Mouse (Mus musculus): Measurements from ENCODE around the gene Jazf1. TPM values are rescaled to one million over a fixed set of nuclear protein-coding genes. Genes with fewer than 3 reads are reported as not detected.

Jazf1 gene
- polyA plus RNA-seq, 1 experiment from 2014 or later = 59.3 TPM

GRCm38 (mm10) chr6:52777034-52777433 is 291.4 kb downstream of the Jazf1 start:
- WGBS = 68% methylated on average over 8 of the region's 8 CpGs
- Histone ChIP-seq H3K4me2 (ENCODE audit: low read length) (no peak overlapping the region), H3K9ac (ENCODE audit: low read depth, low read length) (no peak overlapping the region), H3K27ac (ENCODE audit: low read length) (peak overlapping the region; percentile 35; the same call in 1 of the 2 replicates), H3K9me3 (replicated peaks; ENCODE audit: control insufficient read depth, low read length, poor library complexity, severe bottlenecking) (no peaks in the 10 kb centered on the region), H3K36me3 (ENCODE audit: control insufficient read depth, insufficient read depth, low read length) (no peaks in the 10 kb centered on the region), H3K4me3 (ENCODE audit: low read depth, low read length) (no peak overlapping the region), H3K4me1 (ENCODE audit: control insufficient read depth, insufficient read depth, low read length) (no peaks in the 10 kb centered on the region; the same call in 1 of the 2 replicates), H3K27me3 (ENCODE audit: control insufficient read depth, insufficient read depth, low read depth, low read length) (no peaks in the 10 kb centered on the region)
- no peak; the same call in 1 of the 2 replicates for ATAC-seq

- Histone ChIP-seq H3K27ac (ENCODE audit: low read length) (no peak overlapping the region), H3K4me1 (ENCODE audit: control insufficient read depth, insufficient read depth, low read length) (no peaks in the 10 kb centered on the region; the same call in 1 of the 2 replicates)
- WGBS = 88% methylated on average over 8 of the region's 8 CpGs
Observed at GRCm38 (mm10) chr6:52775956-52776355, 292.5 kb downstream of the Jazf1 start.

GRCm38 (mm10) chr6:52775350-52775749 is 293.1 kb downstream of the Jazf1 start:
- Histone ChIP-seq H3K27me3 (ENCODE audit: control insufficient read depth, insufficient read depth, low read depth, low read length) (no peaks in the 10 kb centered on the region), H3K9ac (ENCODE audit: low read depth, low read length) (no peak overlapping the region), H3K4me1 (ENCODE audit: control insufficient read depth, insufficient read depth, low read length) (no peaks in the 10 kb centered on the region; the same call in 1 of the 2 replicates), H3K27ac (ENCODE audit: low read length) (no peak overlapping the region), H3K4me3 (ENCODE audit: low read depth, low read length) (no peak overlapping the region), H3K4me2 (ENCODE audit: low read length) (no peak overlapping the region), H3K9me3 (replicated peaks; ENCODE audit: control insufficient read depth, low read length, poor library complexity, severe bottlenecking) (no peaks in the 10 kb centered on the region), H3K36me3 (ENCODE audit: control insufficient read depth, insufficient read depth, low read length) (no peaks in the 10 kb centered on the region)
- 77% methylated on average over 3 of the region's 3 CpGs for WGBS
- no peak for ATAC-seq

More at GRCm38 (mm10) chr6:52775956-52776355, 292.5 kb downstream of the Jazf1 start:
- no peak overlapping the region for H3K4me2 ChIP-seq (ENCODE audit: low read length)
- H3K9ac ChIP-seq (ENCODE audit: low read depth, low read length) = no peak overlapping the region
- H3K36me3 ChIP-seq (ENCODE audit: control insufficient read depth, insufficient read depth, low read length) = no peaks in the 10 kb centered on the region
- no peaks in the 10 kb centered on the region for H3K27me3 ChIP-seq (ENCODE audit: control insufficient read depth, insufficient read depth, low read depth, low read length)
- ATAC-seq = no peak
- no peaks in the 10 kb centered on the region for H3K9me3 ChIP-seq (replicated peaks; ENCODE audit: control insufficient read depth, low read length, poor library complexity, severe bottlenecking)
- H3K4me3 ChIP-seq (ENCODE audit: low read depth, low read length) = no peak overlapping the region

GRCm38 (mm10) chr6:52773132-52773531 is 295.3 kb downstream of the Jazf1 start:
- H3K4me2 ChIP-seq (ENCODE audit: low read length) = no peak overlapping the region
- no peak for ATAC-seq
- H3K36me3 ChIP-seq (ENCODE audit: control insufficient read depth, insufficient read depth, low read length) = peaks cover 2% of the 10 kb centered on the region; the same call in 1 of the 2 replicates
- no peaks in the 10 kb centered on the region; the same call in 1 of the 2 replicates for H3K4me1 ChIP-seq (ENCODE audit: control insufficient read depth, insufficient read depth, low read length)
- H3K9me3 ChIP-seq (replicated peaks; ENCODE audit: control insufficient read depth, low read length, poor library complexity, severe bottlenecking) = no peaks in the 10 kb centered on the region
- no peak overlapping the region for H3K27ac ChIP-seq (ENCODE audit: low read length)
- WGBS = 89% methylated on average over 5 of the region's 5 CpGs
- H3K9ac ChIP-seq (ENCODE audit: low read depth, low read length) = no peak overlapping the region
- H3K4me3 ChIP-seq (ENCODE audit: low read depth, low read length) = no peak overlapping the region
- H3K27me3 ChIP-seq (ENCODE audit: control insufficient read depth, insufficient read depth, low read depth, low read length) = no peaks in the 10 kb centered on the region

- no peak overlapping the region for H3K27ac ChIP-seq (ENCODE audit: low read length)
- no peak overlapping the region for H3K4me2 ChIP-seq (ENCODE audit: low read length)
- no peak for ATAC-seq
- H3K9ac ChIP-seq (ENCODE audit: low read depth, low read length) = no peak overlapping the region
- H3K4me1 ChIP-seq (ENCODE audit: control insufficient read depth, insufficient read depth, low read length) = no peaks in the 10 kb centered on the region
- no peaks in the 10 kb centered on the region for H3K27me3 ChIP-seq (ENCODE audit: control insufficient read depth, insufficient read depth, low read depth, low read length)
- H3K9me3 ChIP-seq (replicated peaks; ENCODE audit: control insufficient read depth, low read length, poor library complexity, severe bottlenecking) = no peaks in the 10 kb centered on the region
- H3K4me3 ChIP-seq (ENCODE audit: low read depth, low read length) = no peak overlapping the region
- WGBS = 82% methylated on average over 1 of the region's 1 CpGs
- peaks cover 9% of the 10 kb centered on the region; the same call in 1 of the 2 replicates for H3K36me3 ChIP-seq (ENCODE audit: control insufficient read depth, insufficient read depth, low read length)
Observed at GRCm38 (mm10) chr6:52770789-52771188, 297.6 kb downstream of the Jazf1 start.

- WGBS = 78% methylated on average over 7 of the region's 7 CpGs
- peaks cover 9% of the 10 kb centered on the region; the same call in 1 of the 2 replicates for H3K36me3 ChIP-seq (ENCODE audit: control insufficient read depth, insufficient read depth, low read length)
- no peaks in the 10 kb centered on the region for H3K27me3 ChIP-seq (ENCODE audit: control insufficient read depth, insufficient read depth, low read depth, low read length)
- no peaks in the 10 kb centered on the region for H3K4me1 ChIP-seq (ENCODE audit: control insufficient read depth, insufficient read depth, low read length)
- no peak overlapping the region for H3K4me2 ChIP-seq (ENCODE audit: low read length)
- no peak for ATAC-seq
- no peaks in the 10 kb centered on the region for H3K9me3 ChIP-seq (replicated peaks; ENCODE audit: control insufficient read depth, low read length, poor library complexity, severe bottlenecking)
- H3K9ac ChIP-seq (ENCODE audit: low read depth, low read length) = no peak overlapping the region
- no peak overlapping the region for H3K4me3 ChIP-seq (ENCODE audit: low read depth, low read length)
- H3K27ac ChIP-seq (ENCODE audit: low read length) = no peak overlapping the region
Observed at GRCm38 (mm10) chr6:52765206-52765605, 303.2 kb downstream of the Jazf1 start.

- Histone ChIP-seq H3K36me3 (ENCODE audit: control insufficient read depth, insufficient read depth, low read length) (peaks cover 12% of the 10 kb centered on the region), H3K9ac (ENCODE audit: low read depth, low read length) (no peak overlapping the region), H3K27me3 (ENCODE audit: control insufficient read depth, insufficient read depth, low read depth, low read length) (no peaks in the 10 kb centered on the region), H3K4me1 (ENCODE audit: control insufficient read depth, insufficient read depth, low read length) (no peaks in the 10 kb centered on the region), H3K9me3 (replicated peaks; ENCODE audit: control insufficient read depth, low read length, poor library complexity, severe bottlenecking) (no peaks in the 10 kb centered on the region), H3K27ac (ENCODE audit: low read length) (no peak overlapping the region), H3K4me3 (ENCODE audit: low read depth, low read length) (no peak overlapping the region), H3K4me2 (ENCODE audit: low read length) (no peak overlapping the region)
- no peak for ATAC-seq
- 94% methylated on average over 5 of the region's 5 CpGs for WGBS
Observed at GRCm38 (mm10) chr6:52752832-52753231, 315.6 kb downstream of the Jazf1 start.

GRCm38 (mm10) chr6:52734630-52735029 is 333.8 kb downstream of the Jazf1 start:
- Histone ChIP-seq H3K9ac (ENCODE audit: low read depth, low read length) (no peak overlapping the region), H3K27ac (ENCODE audit: low read length) (no peak overlapping the region), H3K4me1 (ENCODE audit: control insufficient read depth, insufficient read depth, low read length) (no peaks in the 10 kb centered on the region), H3K36me3 (ENCODE audit: control insufficient read depth, insufficient read depth, low read length) (peaks cover 4% of the 10 kb centered on the region), H3K9me3 (replicated peaks; ENCODE audit: control insufficient read depth, low read length, poor library complexity, severe bottlenecking) (no peaks in the 10 kb centered on the region), H3K4me3 (ENCODE audit: low read depth, low read length) (no peak overlapping the region), H3K4me2 (ENCODE audit: low read length) (no peak overlapping the region), H3K27me3 (ENCODE audit: control insufficient read depth, insufficient read depth, low read depth, low read length) (no peaks in the 10 kb centered on the region)
- ATAC-seq = no peak
- WGBS = 98% methylated on average over 2 of the region's 2 CpGs

- Histone ChIP-seq H3K9me3 (replicated peaks; ENCODE audit: control insufficient read depth, low read length, poor library complexity, severe bottlenecking) (no peaks in the 10 kb centered on the region), H3K27ac (ENCODE audit: low read length) (no peak overlapping the region), H3K4me2 (ENCODE audit: low read length) (no peak overlapping the region), H3K4me3 (ENCODE audit: low read depth, low read length) (no peak overlapping the region), H3K4me1 (ENCODE audit: control insufficient read depth, insufficient read depth, low read length) (no peaks in the 10 kb centered on the region), H3K9ac (ENCODE audit: low read depth, low read length) (no peak overlapping the region), H3K27me3 (ENCODE audit: control insufficient read depth, insufficient read depth, low read depth, low read length) (no peaks in the 10 kb centered on the region), H3K36me3 (ENCODE audit: control insufficient read depth, insufficient read depth, low read length) (peaks cover 11% of the 10 kb centered on the region; the same call in 1 of the 2 replicates)
- ATAC-seq = no peak
- WGBS = 89% methylated on average over 4 of the region's 4 CpGs
Observed at GRCm38 (mm10) chr6:52730338-52730737, 338.1 kb downstream of the Jazf1 start.
